Mouse (Mus musculus) midbrain, embryonic 14.5 days (tissue): Measurements from ENCODE around the gene Krt75. TPM values are rescaled to one million over a fixed set of nuclear protein-coding genes. Genes with fewer than 3 reads are reported as not detected.

Experiments
- ATAC-seq: fragments of 200-750 bp; cut with Nextera tagmentation; 2 replicates; pipeline ENCODE4 v1.8.0; 2017; ENCODE audit warnings: moderate number of reproducible peaks, moderate library complexity; ENCODE audit not compliant: low FRiP score, low TSS enrichment
- DNase-seq: peaks from one replicate; pipeline ENCODE4 v3.0.0-alpha.2; 2015
- H3K27ac ChIP-seq: fragments of 300-500 bp; sonication (generic); replicated peaks from 2 replicates; pipeline ENCODE4 v1.5.1; 2014; ENCODE audit warnings: mild to moderate bottlenecking, low read depth, low read length, moderate library complexity
- H3K27me3 ChIP-seq: fragments of 300-500 bp; sonication (generic); 2 replicates; pipeline ENCODE4 v1.6.1; 2014; ENCODE audit warnings: low read length, control low read depth, mixed read lengths; ENCODE audit not compliant: control insufficient read depth, insufficient read depth
- H3K36me3 ChIP-seq: fragments of 300-500 bp; sonication (generic); 2 replicates; pipeline ENCODE4 v1.6.1; 2014; ENCODE audit warnings: low read length, control low read depth; ENCODE audit not compliant: control insufficient read depth, insufficient read depth
- H3K4me1 ChIP-seq: fragments of 300-500 bp; sonication (generic); 2 replicates; pipeline ENCODE4 v1.6.1; 2014; ENCODE audit warnings: mild to moderate bottlenecking, antibody characterized with exemption, low read length, control low read depth; ENCODE audit not compliant: control insufficient read depth, insufficient read depth
- H3K4me2 ChIP-seq: fragments of 300-500 bp; sonication (generic); 2 replicates; pipeline ENCODE4 v1.6.1; 2014; ENCODE audit warnings: mild to moderate bottlenecking, low read length, moderate library complexity
- H3K4me3 ChIP-seq: fragments of 300-500 bp; sonication (generic); replicated peaks from 2 replicates; pipeline ENCODE4 v1.5.1; 2014; ENCODE audit warnings: low read depth, low read length
- H3K9ac ChIP-seq: fragments of 300-500 bp; sonication (generic); replicated peaks from 2 replicates; pipeline ENCODE4 v1.6.1; 2014; ENCODE audit warnings: mild to moderate bottlenecking, low read length, moderate library complexity
- H3K9me3 ChIP-seq: fragments of 300-500 bp; sonication (generic); 2 replicates; pipeline ENCODE4 v1.6.1; 2016; ENCODE audit warnings: low read length, control low read depth, mixed read lengths; ENCODE audit not compliant: control insufficient read depth
- WGBS: fragments of 180-500 bp; shearing (Covaris S2); extraction: QIAGEN DNeasy Blood & Tissue Kit; methylation state at CpG from one replicate; pipeline ENCODE4 v1.1.7; 2014; 5-methylcytosine and 5-hydroxymethylcytosine counted together
- polyA plus RNA-seq: library from polyadenylated mRNA; unstranded; fragments of >200 nt; fragmentation: Nextera tagmentation; extraction: Ambion mirVana; gene quantifications from 2 replicates; pipeline ENCODE4 v1.2.1, GENCODE M21; 2014

The Krt75 gene
- 0.07 and 0.15 TPM in 2 replicates for polyA plus RNA-seq

- 78% methylated on average over 15 of the region's 15 CpGs for WGBS
- H3K4me2 ChIP-seq: no peak within 1 kb of the TSS
- no peaks in the 10 kb centered on the region for H3K27me3 ChIP-seq
- DNase-seq: no peak
- H3K4me3 ChIP-seq: no peak within 1 kb of the TSS
- no peak within 1 kb of the TSS for H3K27ac ChIP-seq
- H3K36me3 ChIP-seq: no peaks in the 10 kb centered on the region
- H3K9me3 ChIP-seq: no peaks in the 10 kb centered on the region
- H3K4me1 ChIP-seq: no peaks in the 10 kb centered on the region
- H3K9ac ChIP-seq: no peak within 1 kb of the TSS
- no peak for ATAC-seq
Observed at GRCm38 (mm10) chr15:101573796-101574345, at the start of gene Krt75. Gene Krt75 (minus strand): TSS chr15:101573904.

DNA sequence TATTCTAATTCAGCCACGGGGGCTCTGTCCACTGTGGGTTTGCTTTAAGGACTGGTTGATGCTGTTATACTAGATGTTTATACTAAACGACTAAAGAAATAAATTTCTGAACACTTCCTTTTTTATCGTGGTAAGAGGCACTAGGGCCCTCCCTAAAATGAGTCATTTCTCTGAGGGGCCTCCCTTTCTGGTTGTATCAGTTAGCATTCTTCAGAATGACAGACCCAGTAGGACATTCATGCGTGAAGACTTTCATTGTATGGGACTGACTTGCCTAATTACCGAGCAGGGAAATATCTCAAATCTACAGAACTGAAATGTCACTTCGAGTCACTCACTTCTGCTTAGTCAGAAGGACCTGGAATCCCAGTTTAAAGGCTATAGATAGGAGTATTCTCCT, 25.4 kb upstream of the Krt75 start:
- Histone ChIP-seq H3K27me3 (no peaks in the 10 kb centered on the region), H3K9ac (no peak overlapping the region), H3K4me2 (no peak overlapping the region), H3K9me3 (no peaks in the 10 kb centered on the region), H3K4me3 (no peak overlapping the region), H3K36me3 (no peaks in the 10 kb centered on the region), H3K27ac (no peak overlapping the region), H3K4me1 (no peaks in the 10 kb centered on the region)
- WGBS: 60% methylated on average over 6 of the region's 6 CpGs
- ATAC-seq (no peak), DNase-seq (no peak)

GRCm38 (mm10) chr15:101588216-101588615, 14.5 kb upstream of the Krt75 start:
- no peaks in the 10 kb centered on the region for H3K27me3 ChIP-seq
- no peak overlapping the region for H3K4me2 ChIP-seq
- WGBS: 80% methylated on average over 10 of the region's 10 CpGs
- H3K4me3 ChIP-seq: no peak overlapping the region
- no peaks in the 10 kb centered on the region for H3K36me3 ChIP-seq
- ATAC-seq (no peak), DNase-seq (no peak)
- no peak overlapping the region for H3K27ac ChIP-seq
- no peaks in the 10 kb centered on the region for H3K9me3 ChIP-seq
- no peaks in the 10 kb centered on the region for H3K4me1 ChIP-seq
- no peak overlapping the region for H3K9ac ChIP-seq

DNA sequence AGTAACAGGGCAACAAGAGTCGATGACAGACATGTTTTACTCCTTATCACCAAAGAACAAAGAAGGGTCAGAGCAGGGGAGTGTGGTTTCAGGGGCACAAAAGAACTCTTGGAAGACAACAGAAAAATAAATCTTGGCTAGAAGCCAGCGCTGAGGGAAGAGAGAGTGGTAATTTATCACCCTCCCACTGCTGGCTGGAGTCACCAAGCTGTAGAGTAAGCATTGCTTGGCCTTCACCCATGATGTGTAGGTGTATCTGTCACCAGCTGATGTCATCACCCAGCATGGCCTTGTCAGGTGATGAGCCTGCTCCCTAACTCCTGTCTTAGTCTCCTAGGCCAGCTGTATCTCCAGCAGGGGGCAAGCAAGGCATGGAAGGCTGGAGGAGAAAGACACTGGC, 10.8 kb upstream of the Krt75 start:
- Histone ChIP-seq H3K4me1 (no peaks in the 10 kb centered on the region), H3K9me3 (no peaks in the 10 kb centered on the region), H3K4me2 (no peak overlapping the region), H3K4me3 (no peak overlapping the region), H3K27me3 (no peaks in the 10 kb centered on the region), H3K9ac (no peak overlapping the region), H3K27ac (no peak overlapping the region), H3K36me3 (no peaks in the 10 kb centered on the region)
- no peak for DNase-seq
- no peak for ATAC-seq
- 69% methylated on average over 2 of the region's 2 CpGs for WGBS

- H3K9me3 ChIP-seq: no peaks in the 10 kb centered on the region
- H3K36me3 ChIP-seq: no peaks in the 10 kb centered on the region
- no peak for DNase-seq
- H3K4me1 ChIP-seq: no peaks in the 10 kb centered on the region
- no peak overlapping the region for H3K4me2 ChIP-seq
- 84% methylated on average over 8 of the region's 8 CpGs for WGBS
- H3K27ac ChIP-seq: no peak overlapping the region
- H3K27me3 ChIP-seq: no peaks in the 10 kb centered on the region
- H3K4me3 ChIP-seq: no peak overlapping the region
- no peak overlapping the region for H3K9ac ChIP-seq
- ATAC-seq: no peak
Observed at GRCm38 (mm10) chr15:101583211-101583965, 9.7 kb upstream of the Krt75 start.

- DNase-seq (no peak), ATAC-seq (no peak)
- Histone ChIP-seq H3K27ac (no peak overlapping the region), H3K9ac (no peak overlapping the region), H3K4me2 (no peak overlapping the region), H3K36me3 (no peaks in the 10 kb centered on the region), H3K4me3 (no peak overlapping the region), H3K9me3 (no peaks in the 10 kb centered on the region), H3K27me3 (no peaks in the 10 kb centered on the region), H3K4me1 (no peaks in the 10 kb centered on the region)
- WGBS: 81% methylated on average over 3 of the region's 3 CpGs
Observed at GRCm38 (mm10) chr15:101581701-101582100, 8.0 kb upstream of the Krt75 start.

DNA sequence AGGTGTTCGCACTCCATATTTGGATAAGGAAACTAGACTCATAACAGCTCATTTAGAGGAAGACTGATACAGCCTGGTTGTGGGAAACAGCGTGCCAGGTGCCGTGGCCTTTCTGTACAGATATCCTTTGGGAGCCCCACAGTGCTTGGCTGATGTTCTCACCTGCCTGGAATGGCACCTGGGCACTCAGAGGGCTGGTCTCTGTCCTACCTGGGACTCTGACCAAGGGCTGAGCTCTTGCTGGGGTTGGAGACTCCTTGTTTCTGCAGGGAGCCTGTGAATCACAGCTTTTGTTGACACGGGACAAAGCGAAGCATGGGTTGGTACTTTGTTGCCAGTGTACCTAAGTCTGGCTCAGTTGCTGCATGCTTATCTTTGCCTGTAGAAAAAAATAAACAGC, 1.8 kb upstream of the Krt75 start:
- Histone ChIP-seq H3K9me3 (no peaks in the 10 kb centered on the region), H3K27ac (no peak overlapping the region), H3K27me3 (no peaks in the 10 kb centered on the region), H3K4me3 (no peak overlapping the region), H3K36me3 (no peaks in the 10 kb centered on the region), H3K9ac (no peak overlapping the region), H3K4me1 (no peaks in the 10 kb centered on the region), H3K4me2 (no peak overlapping the region)
- no peak for ATAC-seq
- 88% methylated on average over 5 of the region's 5 CpGs for WGBS
- no peak for DNase-seq

GRCm38 (mm10) chr15:101567780-101568179, 5.9 kb downstream of the Krt75 start:
- no peaks in the 10 kb centered on the region for H3K36me3 ChIP-seq
- 54% methylated on average over 7 of the region's 7 CpGs for WGBS

GRCm38 (mm10) chr15:101562850-101563249, 10.9 kb downstream of the Krt75 start, which contains the start of gene Krt90:
Gene Krt90 (minus strand): TSS chr15:101562950.
- DNase-seq (no peak), ATAC-seq (no peak)
- no peak within 1 kb of the TSS for H3K4me3 ChIP-seq
- H3K4me1 ChIP-seq: no peaks in the 10 kb centered on the region
- H3K27me3 ChIP-seq: no peaks in the 10 kb centered on the region
- H3K4me2 ChIP-seq: no peak within 1 kb of the TSS
- H3K9ac ChIP-seq: no peak within 1 kb of the TSS
- WGBS: 67% methylated on average over 5 of the region's 5 CpGs
- no peaks in the 10 kb centered on the region for H3K36me3 ChIP-seq
- H3K9me3 ChIP-seq: no peaks in the 10 kb centered on the region
- H3K27ac ChIP-seq: no peak within 1 kb of the TSS

More at GRCm38 (mm10) chr15:101567780-101568179, 5.9 kb downstream of the Krt75 start:
- Histone ChIP-seq H3K9ac (no peak overlapping the region), H3K4me3 (no peak overlapping the region), H3K27ac (no peak overlapping the region), H3K27me3 (no peaks in the 10 kb centered on the region), H3K4me1 (no peaks in the 10 kb centered on the region), H3K4me2 (no peak overlapping the region), H3K9me3 (no peaks in the 10 kb centered on the region)
- ATAC-seq (no peak), DNase-seq (no peak)
